Mouse (Mus musculus) hindbrain, embryonic 15.5 days (tissue): ENCODE measurements around the gene P3h1. TPM values are rescaled to one million over a fixed set of nuclear protein-coding genes. Genes with fewer than 3 reads are reported as not detected.

Experiments
- ATAC-seq: fragments of 200-750 bp; cut with Nextera tagmentation; 2 replicates; pipeline ENCODE4 v1.8.0; 2017; ENCODE audit warnings: low read depth, moderate number of reproducible peaks, moderate TSS enrichment; ENCODE audit not compliant: low FRiP score
- H3K27ac ChIP-seq: fragments of 300-500 bp; sonication (generic); replicated peaks from 2 replicates; pipeline ENCODE4 v1.5.1; 2015; ENCODE audit warnings: mild to moderate bottlenecking, inconsistent platforms
- H3K27me3 ChIP-seq: fragments of 300-500 bp; sonication (generic); 2 replicates; pipeline ENCODE4 v1.6.1; 2015; ENCODE audit warnings: control low read depth, inconsistent platforms
- H3K36me3 ChIP-seq: fragments of 300-500 bp; sonication (generic); 2 replicates; pipeline ENCODE4 v1.6.1; 2015; ENCODE audit warnings: control low read depth, inconsistent platforms
- H3K4me1 ChIP-seq: fragments of 300-500 bp; sonication (generic); replicated peaks from 2 replicates; pipeline ENCODE4 v1.6.1; 2015; ENCODE audit warnings: control low read depth, inconsistent platforms
- H3K4me2 ChIP-seq: fragments of 300-500 bp; sonication (generic); 2 replicates; pipeline ENCODE4 v1.6.1; 2015; ENCODE audit warnings: moderate library complexity, mild to moderate bottlenecking, inconsistent platforms
- H3K4me3 ChIP-seq: fragments of 300-500 bp; sonication (generic); 2 replicates; pipeline ENCODE4 v1.5.1; 2015; ENCODE audit warnings: mild to moderate bottlenecking, inconsistent platforms
- H3K9ac ChIP-seq: fragments of 300-500 bp; sonication (generic); 2 replicates; pipeline ENCODE4 v1.6.1; 2015; ENCODE audit warnings: inconsistent platforms
- H3K9me3 ChIP-seq: fragments of 300-500 bp; sonication (generic); 2 replicates; pipeline ENCODE4 v1.6.1; 2016; ENCODE audit warnings: control low read depth, inconsistent platforms
- WGBS: fragments of 180-500 bp; shearing (Covaris S2); methylation state at CpG from one replicate; pipeline ENCODE4 v1.1.7; 2015; 5-methylcytosine and 5-hydroxymethylcytosine counted together
- polyA plus RNA-seq: library from polyadenylated mRNA; unstranded; fragments of >200 nt; fragmentation: Nextera tagmentation; extraction: Ambion mirVana; gene quantifications from 2 replicates; pipeline ENCODE4 v1.2.1, GENCODE M21; 2015

Gene P3h1
- polyA plus RNA-seq, 1 experiment from 2014 or later = 12.0 TPM

DNA sequence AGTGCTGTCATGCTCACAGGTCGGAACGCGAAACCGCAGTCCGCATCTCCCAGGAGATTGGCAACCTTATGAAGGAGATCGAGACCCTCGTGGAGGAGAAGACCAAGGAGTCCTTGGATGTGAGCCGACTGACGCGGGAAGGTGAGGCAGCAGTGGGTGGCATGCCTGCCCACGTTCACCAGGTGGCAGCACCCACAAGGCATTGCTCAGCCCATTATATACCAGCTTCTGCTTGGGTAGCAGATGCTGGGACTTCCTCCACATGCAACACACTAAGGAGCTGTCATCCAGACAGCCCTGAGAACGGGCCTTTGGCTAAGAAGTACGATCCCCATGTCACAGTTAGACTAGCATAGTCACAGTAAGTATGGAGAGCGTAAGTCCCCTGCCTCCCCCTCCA is 8.9 kb downstream of the P3h1 start:
- no peaks in the 10 kb centered on the region for H3K27me3 ChIP-seq
- H3K27ac ChIP-seq = no peak overlapping the region
- H3K36me3 ChIP-seq = peaks cover 41% of the 10 kb centered on the region
- no peak overlapping the region for H3K4me3 ChIP-seq
- 88% methylated on average over 14 of the region's 14 CpGs for WGBS
- no peak overlapping the region for H3K9ac ChIP-seq
- no peak for ATAC-seq
- no peaks in the 10 kb centered on the region for H3K9me3 ChIP-seq
- peaks cover 12% of the 10 kb centered on the region for H3K4me1 ChIP-seq
- H3K4me2 ChIP-seq = no peak overlapping the region

DNA sequence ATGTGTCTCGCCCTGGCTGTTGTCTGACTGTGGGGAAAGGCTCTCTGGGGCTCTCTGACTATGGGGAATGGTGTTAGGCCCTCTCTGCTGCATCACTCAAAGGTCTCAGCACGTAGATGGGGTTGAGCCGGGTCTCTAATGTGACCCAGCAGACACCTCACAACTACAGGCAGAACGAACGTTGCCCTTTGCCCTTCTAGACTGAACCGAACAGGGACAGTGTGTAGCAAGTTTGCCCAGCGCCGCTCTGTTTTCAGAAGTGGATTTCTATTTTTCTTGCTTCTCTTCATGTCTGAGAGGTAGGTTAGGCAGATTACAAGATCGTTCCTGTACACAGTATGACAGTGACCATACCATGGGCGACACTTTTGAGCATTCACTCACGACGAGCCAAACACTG is 9.9 kb downstream of the P3h1 start:
- H3K36me3 ChIP-seq = peaks cover 33% of the 10 kb centered on the region
- H3K4me2 ChIP-seq = no peak overlapping the region
- 95% methylated on average over 12 of the region's 12 CpGs for WGBS
- H3K27ac ChIP-seq = no peak overlapping the region
- no peak overlapping the region for H3K4me3 ChIP-seq
- peaks cover 13% of the 10 kb centered on the region for H3K4me1 ChIP-seq
- H3K9ac ChIP-seq = no peak overlapping the region
- H3K9me3 ChIP-seq = no peaks in the 10 kb centered on the region
- ATAC-seq = no peak
- H3K27me3 ChIP-seq = no peaks in the 10 kb centered on the region

- H3K36me3 ChIP-seq = peaks cover 29% of the 10 kb centered on the region
- H3K9ac ChIP-seq = no peak overlapping the region
- no peak overlapping the region for H3K4me2 ChIP-seq
- H3K4me3 ChIP-seq = no peak overlapping the region
- no peaks in the 10 kb centered on the region for H3K9me3 ChIP-seq
- no peaks in the 10 kb centered on the region for H3K27me3 ChIP-seq
- H3K4me1 ChIP-seq = peaks cover 9% of the 10 kb centered on the region
- 77% methylated on average over 22 of the region's 22 CpGs for WGBS
- no peak for ATAC-seq
- no peak overlapping the region for H3K27ac ChIP-seq
These were observed 11.9 kb downstream of the P3h1 start for GRCm38 (mm10) chr4:119244468-119245240.

DNA sequence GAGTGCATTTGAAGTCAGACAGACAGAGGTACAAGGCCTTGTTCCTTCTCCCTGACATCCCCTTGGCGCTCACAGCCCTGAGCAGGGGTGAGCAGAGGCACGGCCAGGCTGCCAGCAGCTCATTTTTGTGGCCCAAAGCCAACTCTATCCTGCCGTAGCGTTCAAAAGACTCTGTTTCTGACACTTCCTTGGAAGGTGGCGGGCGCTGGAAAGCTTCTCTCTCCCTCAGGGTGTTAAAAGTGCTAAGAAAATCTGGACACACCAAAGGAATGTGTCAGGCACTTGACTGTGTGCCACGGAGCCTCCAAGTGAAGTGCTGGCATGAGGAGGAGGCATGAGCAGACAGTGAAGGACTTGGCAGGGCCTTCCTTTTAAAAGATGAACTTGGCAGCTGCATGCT is 12.8 kb downstream of the P3h1 start:
- Histone ChIP-seq H3K9me3 (no peaks in the 10 kb centered on the region), H3K9ac (no peak overlapping the region), H3K4me2 (no peak overlapping the region), H3K27ac (0 out of 2 replicates have a peak overlapping the region, but pooled peaks have one; percentile 32), H3K4me1 (peaks cover 8% of the 10 kb centered on the region; the same call in 1 of the 2 replicates), H3K4me3 (no peak overlapping the region), H3K27me3 (no peaks in the 10 kb centered on the region), H3K36me3 (peaks cover 28% of the 10 kb centered on the region)
- 57% methylated on average over 7 of the region's 7 CpGs for WGBS
- ATAC-seq = no peak; the same call in 1 of the 2 replicates

DNA sequence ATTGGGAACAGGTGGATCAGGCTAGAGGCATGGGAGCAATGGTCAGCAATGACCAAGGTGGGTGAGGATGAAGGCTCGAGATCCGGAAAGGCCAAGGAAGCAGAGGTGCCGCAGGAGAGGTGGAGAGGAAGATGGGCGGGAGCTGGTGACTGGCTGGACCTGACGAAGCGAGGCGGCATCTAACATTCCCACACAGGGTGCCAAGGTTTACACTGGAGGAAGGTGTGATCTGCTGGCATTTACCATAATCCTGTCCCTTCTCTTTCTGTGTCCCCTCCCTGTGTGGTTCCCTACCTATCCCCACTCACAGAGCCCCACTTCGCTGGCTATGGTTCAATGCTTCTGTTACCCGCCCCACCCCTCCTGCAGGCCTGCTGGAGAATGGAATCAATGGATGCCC is 13.2 kb downstream of the P3h1 start:
- Histone ChIP-seq H3K27ac (no peak overlapping the region), H3K27me3 (no peaks in the 10 kb centered on the region), H3K9ac (no peak overlapping the region), H3K4me2 (no peak overlapping the region), H3K36me3 (peaks cover 25% of the 10 kb centered on the region), H3K9me3 (no peaks in the 10 kb centered on the region), H3K4me3 (no peak overlapping the region), H3K4me1 (peaks cover 8% of the 10 kb centered on the region; the same call in 1 of the 2 replicates)
- no peak for ATAC-seq
- 68% methylated on average over 9 of the region's 9 CpGs for WGBS

DNA sequence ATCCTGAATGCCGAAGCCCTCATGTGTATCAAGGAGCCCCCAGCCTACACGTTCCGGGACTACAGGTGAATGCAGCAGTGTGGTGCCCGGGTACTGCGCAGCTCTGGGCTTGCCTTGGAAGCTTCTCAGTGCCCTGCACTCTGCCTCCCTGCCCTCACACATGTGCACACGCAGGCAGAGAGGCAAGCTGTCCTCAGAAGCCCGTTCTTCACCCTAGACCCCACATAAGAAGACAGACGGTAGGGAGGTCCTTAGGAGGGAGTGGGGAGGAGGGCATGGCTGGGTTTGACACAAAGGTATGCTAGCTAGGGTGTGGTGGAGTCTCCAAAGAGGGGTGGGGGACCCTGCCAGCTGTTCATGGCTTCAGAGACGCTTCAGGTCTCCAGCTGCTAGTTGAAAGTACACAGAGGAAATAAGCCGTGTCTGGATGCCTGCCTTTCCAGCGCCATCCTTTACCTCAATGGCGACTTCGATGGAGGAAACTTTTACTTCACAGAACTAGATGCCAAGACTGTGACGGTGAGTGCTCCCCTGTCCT is 14.0 kb downstream of the P3h1 start:
- Histone ChIP-seq H3K27ac (no peak overlapping the region), H3K27me3 (no peaks in the 10 kb centered on the region), H3K4me2 (no peak overlapping the region), H3K36me3 (peaks cover 19% of the 10 kb centered on the region), H3K4me1 (peaks cover 8% of the 10 kb centered on the region; the same call in 1 of the 2 replicates), H3K9me3 (no peaks in the 10 kb centered on the region), H3K9ac (no peak overlapping the region), H3K4me3 (no peak overlapping the region)
- ATAC-seq = no peak
- 78% methylated on average over 14 of the region's 14 CpGs for WGBS

- no peak overlapping the region for H3K4me3 ChIP-seq
- ATAC-seq = peak; percentile 63; the same call in 1 of the 2 replicates
- H3K9ac ChIP-seq = no peak overlapping the region
- H3K9me3 ChIP-seq = no peaks in the 10 kb centered on the region
- H3K4me2 ChIP-seq = no peak overlapping the region
- no peaks in the 10 kb centered on the region for H3K27me3 ChIP-seq
- 25% methylated on average over 13 of the region's 13 CpGs for WGBS
- no peak overlapping the region for H3K27ac ChIP-seq
- H3K4me1 ChIP-seq = peaks cover 8% of the 10 kb centered on the region; the same call in 1 of the 2 replicates
- peaks cover 11% of the 10 kb centered on the region; the same call in 1 of the 2 replicates for H3K36me3 ChIP-seq
These were observed 14.9 kb downstream of the P3h1 start for GRCm38 (mm10) chr4:119247462-119248235.

DNA sequence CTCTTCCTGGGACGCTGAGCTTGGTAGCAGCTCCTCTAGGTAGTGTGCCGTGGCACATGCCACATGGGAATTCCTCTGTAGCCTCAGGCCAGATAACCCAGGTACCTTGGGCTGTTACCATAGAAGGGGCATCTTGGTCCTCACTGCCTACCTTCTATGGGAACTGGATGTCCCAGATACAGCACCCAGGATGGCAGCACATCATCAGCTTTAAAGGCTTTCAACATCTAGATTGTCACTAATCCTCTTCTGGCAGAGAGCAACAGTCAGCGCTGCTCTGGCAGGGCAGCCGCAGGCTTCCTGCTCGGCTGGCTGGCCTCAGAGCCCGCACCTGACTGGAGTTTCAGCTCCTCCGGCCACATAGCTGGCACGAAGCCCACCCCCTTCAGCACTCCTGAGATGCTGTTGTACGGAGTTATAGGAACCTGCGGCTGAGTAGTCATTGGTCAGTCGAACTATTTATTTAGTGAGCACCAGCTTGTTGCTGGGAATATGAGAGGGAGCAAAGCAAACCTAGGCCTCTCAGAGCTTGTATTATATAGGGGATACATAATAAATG is 15.8 kb downstream of the P3h1 start:
- Histone ChIP-seq H3K36me3 (peaks cover 5% of the 10 kb centered on the region; the same call in 1 of the 2 replicates), H3K27me3 (no peaks in the 10 kb centered on the region), H3K4me3 (no peak overlapping the region), H3K4me1 (peaks cover 9% of the 10 kb centered on the region; the same call in 1 of the 2 replicates), H3K27ac (no peak overlapping the region), H3K9ac (no peak overlapping the region), H3K9me3 (no peaks in the 10 kb centered on the region), H3K4me2 (no peak overlapping the region)
- no peak for ATAC-seq
- 78% methylated on average over 11 of the region's 11 CpGs for WGBS

- Histone ChIP-seq H3K4me1 (peaks cover 25% of the 10 kb centered on the region), H3K27ac (no peak overlapping the region), H3K4me2 (no peak overlapping the region), H3K9me3 (no peaks in the 10 kb centered on the region), H3K4me3 (no peak overlapping the region), H3K36me3 (no peaks in the 10 kb centered on the region; the same call in 1 of the 2 replicates), H3K27me3 (no peaks in the 10 kb centered on the region), H3K9ac (no peak overlapping the region)
- ATAC-seq = no peak
- WGBS = 71% methylated on average over 7 of the region's 7 CpGs
These were observed 19.5 kb downstream of the P3h1 start for GRCm38 (mm10) chr4:119252025-119252808.

DNA sequence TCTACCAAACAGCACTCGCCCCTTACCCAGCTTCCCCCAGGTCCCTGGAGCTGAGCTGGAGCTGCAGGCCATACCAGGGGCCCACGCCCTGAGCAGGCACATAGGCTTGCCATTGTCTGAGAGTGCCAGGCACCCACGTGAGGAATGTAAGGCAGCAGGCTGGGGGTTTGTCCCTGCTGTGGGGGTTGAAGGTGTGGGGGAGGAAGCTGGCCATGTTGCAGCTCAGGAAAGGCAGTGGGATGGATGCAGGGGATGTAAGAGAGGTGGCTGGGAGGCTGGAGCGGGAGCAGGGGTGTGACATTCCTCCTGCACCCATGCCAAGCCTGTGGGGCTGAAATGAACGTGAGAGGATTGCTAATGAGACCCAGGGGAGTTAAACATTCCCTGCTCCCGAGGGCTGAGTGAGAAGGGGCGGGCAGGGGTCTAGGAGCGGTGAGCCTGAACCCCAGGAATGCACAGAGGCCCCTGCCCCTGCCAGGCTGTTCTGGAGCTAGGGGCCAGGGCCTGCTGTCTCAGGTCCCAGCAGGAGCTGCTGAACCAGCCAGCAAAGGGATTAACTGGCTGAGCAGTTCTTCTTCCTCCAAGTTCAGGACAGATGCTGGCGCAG is 21.4 kb downstream of the P3h1 start:
- Histone ChIP-seq H3K4me2 (no peak overlapping the region), H3K4me3 (no peak overlapping the region)

DNA sequence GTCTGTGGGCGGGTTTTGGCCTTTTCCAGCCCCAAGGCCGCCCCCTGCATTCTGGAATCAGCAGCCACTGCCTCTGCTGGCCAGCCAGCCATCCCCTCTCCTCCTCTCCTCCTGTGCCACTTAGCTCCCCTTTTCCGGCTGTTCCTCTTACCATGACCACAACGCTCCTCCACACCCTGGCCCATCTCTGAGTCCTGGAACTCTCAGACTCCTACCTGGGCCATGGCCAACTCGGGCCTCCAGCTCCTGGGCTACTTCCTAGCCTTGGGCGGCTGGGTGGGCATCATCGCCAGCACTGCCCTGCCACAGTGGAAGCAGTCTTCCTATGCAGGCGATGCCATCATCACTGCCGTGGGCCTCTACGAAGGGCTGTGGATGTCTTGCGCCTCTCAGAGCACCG is 22.6 kb downstream of the P3h1 start, which contains the start of gene Cldn19:
TSS of gene Cldn19 (plus strand) at position 64 of the 400 bp plus-strand sequence.
- Histone ChIP-seq H3K27ac (peak within 1 kb of the TSS; percentile 59), H3K9ac (no peak within 1 kb of the TSS), H3K4me2 (no peak within 1 kb of the TSS), H3K36me3 (no peaks in the 10 kb centered on the region), H3K4me3 (no peak within 1 kb of the TSS), H3K4me1 (peaks cover 20% of the 10 kb centered on the region), H3K27me3 (no peaks in the 10 kb centered on the region), H3K9me3 (no peaks in the 10 kb centered on the region)
- 81% methylated on average over 12 of the region's 12 CpGs for WGBS
- no peak for ATAC-seq

More for the DNA sequence above, 21.4 kb downstream of the P3h1 start:
- Histone ChIP-seq H3K36me3 (no peaks in the 10 kb centered on the region), H3K9me3 (no peaks in the 10 kb centered on the region), H3K27ac (peak overlapping the region; percentile 59), H3K27me3 (no peaks in the 10 kb centered on the region), H3K4me1 (peaks cover 20% of the 10 kb centered on the region), H3K9ac (no peak overlapping the region)
- peak; percentile 60 for ATAC-seq
- 21% methylated on average over 9 of the region's 9 CpGs for WGBS
